Mouse (Mus musculus) E14TG2a.4 (cell line): ENCODE data around the gene Snapc5.
"Not testable (repeated sequence)": the region's sequence is repeated elsewhere in the genome, so short reads cannot be mapped to it uniquely, and the experiment has no call there.

Experiments used
- H3K27me3 ChIP-seq: 2 replicates; pipeline ENCODE4 v1.6.1; 2014; ENCODE audit warnings: low read length, control low read depth; ENCODE audit not compliant: insufficient read depth
- H3K36me3 ChIP-seq: 2 replicates; pipeline ENCODE4 v1.6.1; 2014; ENCODE audit warnings: low read length, control low read depth; ENCODE audit not compliant: insufficient read depth
- H3K4me1 ChIP-seq: replicated peaks from 2 replicates; pipeline ENCODE4 v1.6.1; 2014; ENCODE audit warnings: low read depth, low read length, control low read depth
- H3K4me3 ChIP-seq: replicated peaks from 2 replicates; pipeline ENCODE4 v1.5.1; 2014; ENCODE audit warnings: mild to moderate bottlenecking, low read length
- H3K9me3 ChIP-seq: 2 replicates; pipeline ENCODE4 v1.6.1; 2014; ENCODE audit warnings: low read length, control low read depth
- CTCF ChIP-seq: conservative IDR thresholded peaks from 2 replicates; pipeline ENCODE4 v1.5.1; 2014; ENCODE audit warnings: low read length
- NANOG ChIP-seq: IDR thresholded peaks from 2 replicates; pipeline ENCODE4 v1.6.1; 2014; ENCODE audit warnings: borderline replicate concordance, low read length, mixed read lengths
- POU5F1 ChIP-seq: IDR thresholded peaks from 2 replicates; pipeline ENCODE4 v1.6.1; 2014; ENCODE audit warnings: low read length, borderline replicate concordance

Gene Snapc5

GRCm38 (mm10) chr9:64193879-64194278 is 14.8 kb downstream of the Snapc5 start:
- Histone ChIP-seq H3K9me3 (peaks cover 5% of the 10 kb centered on the region; the same call in 1 of the 2 replicates), H3K27me3 (no peaks in the 10 kb centered on the region), H3K4me1 (peaks cover 56% of the 10 kb centered on the region), H3K4me3 (no peak overlapping the region), H3K36me3 (peaks cover 93% of the 10 kb centered on the region)
- TF ChIP-seq CTCF (no peak), NANOG (no peak), POU5F1 (no peak)

- no peak for TF ChIP-seq CTCF
- TF ChIP-seq NANOG = no peak
- no peak for TF ChIP-seq POU5F1
- Histone ChIP-seq H3K36me3 (peaks cover 78% of the 10 kb centered on the region), H3K27me3 (no peaks in the 10 kb centered on the region), H3K4me3 (no peak overlapping the region), H3K4me1 (peaks cover 60% of the 10 kb centered on the region), H3K9me3 (peaks cover 5% of the 10 kb centered on the region; the same call in 1 of the 2 replicates)
Measured at GRCm38 (mm10) chr9:64195554-64195953, 16.5 kb downstream of the Snapc5 start.

- H3K4me3 ChIP-seq = peak overlapping the region; percentile 43
- TF ChIP-seq CTCF (no peak), POU5F1 (no peak), NANOG (no peak)
- H3K27me3 ChIP-seq = no peaks in the 10 kb centered on the region
- no peaks in the 10 kb centered on the region for H3K9me3 ChIP-seq
- peaks cover 73% of the 10 kb centered on the region for H3K36me3 ChIP-seq
- H3K4me1 ChIP-seq = peaks cover 80% of the 10 kb centered on the region
Measured at GRCm38 (mm10) chr9:64197524-64197923, 18.4 kb downstream of the Snapc5 start.

- H3K4me1 ChIP-seq = peaks cover 87% of the 10 kb centered on the region
- H3K36me3 ChIP-seq = peaks cover 73% of the 10 kb centered on the region
- peak overlapping the region; percentile 43 for H3K4me3 ChIP-seq
- no peaks in the 10 kb centered on the region for H3K9me3 ChIP-seq
- TF ChIP-seq CTCF (no peak), POU5F1 (no peak), NANOG (no peak)
- no peaks in the 10 kb centered on the region for H3K27me3 ChIP-seq
Measured at GRCm38 (mm10) chr9:64198068-64198762, 19.1 kb downstream of the Snapc5 start.

GRCm38 (mm10) chr9:64198763-64199418 is 19.8 kb downstream of the Snapc5 start:
- H3K27me3 ChIP-seq, H3K9me3 ChIP-seq: not testable (repeated sequence)
- Histone ChIP-seq H3K4me1 (peaks cover 92% of the 10 kb centered on the region), H3K36me3 (peaks cover 73% of the 10 kb centered on the region), H3K4me3 (peak overlapping the region; percentile 43)
- peak; percentile 42; the same call in 1 of the 2 replicates for TF ChIP-seq NANOG

- peaks cover 72% of the 10 kb centered on the region for H3K36me3 ChIP-seq
- peak overlapping the region; percentile 29; the same call in 1 of the 2 replicates for H3K4me3 ChIP-seq
- H3K4me1 ChIP-seq = peaks cover 94% of the 10 kb centered on the region
- no peaks in the 10 kb centered on the region for H3K27me3 ChIP-seq
- TF ChIP-seq NANOG = no peak
- TF ChIP-seq CTCF = no peak
- TF ChIP-seq POU5F1 = no peak
- H3K9me3 ChIP-seq = no peaks in the 10 kb centered on the region
Measured at GRCm38 (mm10) chr9:64199897-64200296, 20.8 kb downstream of the Snapc5 start.

- TF ChIP-seq NANOG (no peak), POU5F1 (no peak), CTCF (no peak)
- H3K4me3 ChIP-seq = no peak overlapping the region
- no peaks in the 10 kb centered on the region for H3K27me3 ChIP-seq
- peaks cover 74% of the 10 kb centered on the region for H3K36me3 ChIP-seq
- H3K9me3 ChIP-seq = no peaks in the 10 kb centered on the region
- peaks cover 87% of the 10 kb centered on the region for H3K4me1 ChIP-seq
Measured at GRCm38 (mm10) chr9:64202331-64202730, 23.3 kb downstream of the Snapc5 start.

GRCm38 (mm10) chr9:64202866-64203265 is 23.8 kb downstream of the Snapc5 start:
- H3K9me3 ChIP-seq = no peaks in the 10 kb centered on the region
- no peak for TF ChIP-seq POU5F1
- TF ChIP-seq CTCF = no peak
- no peak for TF ChIP-seq NANOG

More at GRCm38 (mm10) chr9:64202866-64203265, 23.8 kb downstream of the Snapc5 start:
- Histone ChIP-seq H3K4me3 (no peak overlapping the region), H3K27me3 (no peaks in the 10 kb centered on the region), H3K4me1 (peaks cover 82% of the 10 kb centered on the region), H3K36me3 (peaks cover 74% of the 10 kb centered on the region)
